Mouse (Mus musculus): ENCODE measurements at regions not wholly inside any gene's neighbourhood (a gene's known extent, or its start where the extent isn't known, plus 50 kb on each side); places are given as distances from the start of the nearest gene placed in this dataset.

DNA sequence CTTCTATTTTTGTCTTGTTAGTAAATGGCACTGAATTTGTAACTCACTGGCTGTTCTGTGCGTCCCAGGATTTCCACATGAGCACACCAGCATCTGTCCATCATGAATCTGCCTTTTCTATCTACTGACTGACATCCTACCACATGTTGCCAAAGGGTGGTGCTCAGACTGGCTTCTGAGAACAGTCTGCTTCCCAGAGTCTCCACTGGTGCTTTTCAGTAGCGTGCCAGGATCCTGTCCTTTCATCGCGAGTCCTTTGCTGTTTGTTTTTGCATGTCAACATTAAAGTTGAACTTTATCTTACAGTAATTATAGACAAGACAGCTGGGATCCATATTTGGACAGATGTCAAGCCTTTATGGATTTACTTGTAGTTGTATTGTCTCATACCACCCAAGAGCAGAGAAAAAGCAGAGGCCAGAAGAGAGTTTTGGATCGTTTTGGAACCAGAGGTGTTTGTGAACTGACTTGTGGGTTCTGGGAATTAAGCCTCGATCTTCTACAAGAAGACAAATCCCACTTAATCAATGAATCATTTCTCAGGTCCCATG is 314.0 kb upstream of the Agtr1b start:
- no peak for DNase-seq (ENCODE audit: low spot score in 2 of 2)

DNA sequence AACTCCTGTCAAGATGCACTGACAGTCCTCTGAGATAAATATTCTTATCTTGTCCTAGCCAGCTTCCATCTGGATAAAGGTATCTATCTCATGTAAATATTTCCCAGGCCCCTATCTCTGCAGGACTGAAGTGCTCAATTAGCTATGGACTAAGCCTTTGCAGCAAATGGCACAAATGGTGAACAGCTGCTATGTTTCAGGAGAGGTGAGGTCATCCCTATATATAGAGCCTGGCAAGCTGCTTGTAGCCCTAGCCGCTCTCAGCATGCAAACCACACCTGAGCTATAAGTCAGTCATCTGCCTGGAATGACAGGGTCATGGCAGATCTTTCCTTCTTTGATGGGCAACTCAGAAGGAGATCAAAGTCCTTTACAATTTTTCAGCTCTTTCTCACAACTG is 294.9 kb upstream of the Agtr1b start:
- DNase-seq (ENCODE audit: low spot score in 2 of 2), result peak; percentile 23 to 29

DNA sequence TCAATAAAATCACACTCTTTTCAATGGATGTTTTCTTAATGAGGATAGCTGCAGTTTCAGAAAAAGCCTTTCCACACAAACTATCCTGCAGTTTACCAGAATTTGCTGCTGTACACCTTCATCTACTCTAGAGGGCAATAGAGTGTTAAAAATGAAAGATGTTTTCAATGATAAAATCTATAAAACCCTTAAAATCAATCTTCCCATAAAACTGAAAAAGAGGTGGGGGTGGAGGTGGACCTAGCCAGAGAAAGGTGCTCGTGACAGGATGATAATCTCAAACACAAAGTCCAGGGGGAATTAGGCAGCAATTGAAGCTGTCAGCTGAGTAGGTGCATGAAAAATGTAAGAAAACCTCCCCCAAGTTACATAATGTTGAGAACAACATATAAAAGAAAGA is 288.4 kb upstream of the Agtr1b start:
- DNase-seq (ENCODE audit: low spot score in 2 of 2), result peak; percentile 25 to 29
